Mouse (Mus musculus) adrenal gland, adult 18-20 months (tissue): ENCODE measurements around the gene Cdkl4. TPM values are rescaled to one million over a fixed set of nuclear protein-coding genes. Genes with fewer than 3 reads are reported as not detected.
"Not testable (repeated sequence)": the region's sequence is repeated elsewhere in the genome, so short reads cannot be mapped to it uniquely, and the experiment has no call there.

ENCODE experiments used
- DNase-seq, 2 experiments: peaks; one replicate each; pipeline ENCODE4 v3.0.0; 2021 to 2022; ENCODE audit warnings: low spot score in 2 of 2
- total RNA-seq, 2 experiments: library from RNA; stranded (reverse); gene quantifications; 1 replicate in 1 of 2; 2 replicates in 1 of 2; pipeline ENCODE4 v1.2.3; 2021

The Cdkl4 gene
- total RNA-seq, 2 experiments from 2014 or later, result 0.10 TPM

DNA sequence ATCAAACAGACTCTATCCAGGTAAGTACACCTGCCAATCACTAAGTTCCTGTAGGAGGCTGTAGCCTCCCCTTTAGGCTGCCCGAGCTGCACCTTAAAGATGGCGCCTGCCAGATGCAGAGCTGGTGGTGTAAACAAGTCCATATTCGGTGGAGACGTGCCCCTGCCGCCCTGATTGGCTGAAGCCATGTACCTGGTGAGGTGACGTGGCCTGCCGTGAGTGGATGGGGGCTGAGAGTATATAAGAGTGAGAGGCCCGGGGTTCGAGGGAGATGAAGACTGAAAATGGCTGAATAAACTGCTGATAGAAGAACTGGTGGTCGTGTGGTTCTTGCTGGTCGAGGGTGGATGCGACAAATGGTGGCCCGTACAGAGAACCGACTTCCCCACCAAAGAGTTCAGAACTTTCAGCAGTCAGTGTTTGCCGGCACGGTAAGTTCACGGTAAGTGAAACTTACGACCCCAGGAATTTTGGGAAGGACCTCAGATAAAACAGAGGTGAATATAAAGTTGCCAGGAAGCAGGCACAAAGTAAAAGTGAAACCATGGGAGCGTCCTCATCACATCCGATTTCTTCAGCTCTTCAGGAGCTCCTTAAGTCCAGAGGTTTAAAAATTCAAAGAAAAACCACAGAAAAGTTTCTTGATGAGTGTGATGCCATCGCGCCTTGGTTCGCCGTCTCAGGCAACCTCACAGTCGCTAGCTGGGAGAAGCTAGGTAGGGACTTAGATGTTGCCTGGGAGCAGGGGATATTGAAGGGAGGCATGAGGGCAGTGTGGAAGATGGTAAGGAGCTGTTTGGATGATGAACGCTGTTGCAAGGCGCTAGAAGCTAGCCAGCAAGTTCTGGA, 13.6 kb downstream of the Cdkl4 start:
- DNase-seq, result not testable (repeated sequence)

DNA sequence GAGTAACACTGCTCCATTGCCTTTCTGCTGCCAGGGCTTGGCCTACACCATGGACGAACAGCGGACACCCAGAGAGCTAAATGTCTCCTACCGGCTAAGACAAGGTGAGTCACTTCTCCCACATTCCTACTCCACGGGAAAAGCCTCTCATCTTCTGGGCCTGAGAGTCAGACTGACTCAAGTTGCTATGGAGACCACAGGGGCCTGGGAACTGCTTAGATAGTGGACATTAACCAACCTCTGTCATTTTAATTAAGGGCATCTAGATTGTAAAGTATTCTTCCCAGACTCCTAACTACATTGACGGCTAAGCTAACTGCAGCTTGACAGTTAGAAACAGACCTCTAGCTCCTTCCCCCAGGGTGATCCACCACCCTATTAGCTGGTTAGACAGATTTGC, 14.8 kb downstream of the Cdkl4 start:
- DNase-seq, result no peak

DNA sequence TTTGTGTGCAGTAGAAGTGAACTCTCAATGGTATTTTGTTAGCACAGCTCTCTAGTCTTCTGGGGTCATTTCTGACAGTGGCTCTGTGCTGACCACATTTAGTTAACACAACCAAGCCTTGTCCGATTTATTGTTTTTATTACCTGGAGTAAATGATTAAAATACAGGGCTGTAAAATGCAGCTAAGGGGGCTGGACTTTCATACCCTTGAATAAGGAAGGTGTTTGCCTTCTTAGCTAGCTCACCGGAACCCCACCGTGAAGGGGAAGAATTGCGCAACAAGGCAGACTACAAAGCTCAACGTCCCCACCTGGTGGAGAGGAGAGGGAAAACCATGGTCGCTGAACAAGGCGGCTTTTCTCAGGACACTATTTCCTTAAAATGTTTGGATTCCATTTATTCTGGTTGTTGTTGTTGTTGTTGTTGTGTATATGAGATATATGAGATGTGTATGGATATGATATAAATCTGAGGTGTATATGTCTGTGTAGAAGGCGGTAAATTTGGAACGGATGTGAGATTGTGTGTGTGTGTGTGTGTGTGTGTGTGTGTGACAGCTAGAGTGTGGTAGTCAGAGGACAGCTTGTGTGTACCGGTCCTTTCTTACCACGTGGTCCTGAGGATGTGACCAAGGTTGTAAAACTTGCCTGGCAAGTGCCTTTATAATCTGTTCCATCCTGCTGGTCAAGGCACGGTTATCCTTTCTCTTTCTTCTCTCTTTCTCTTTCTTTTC, 16.8 kb downstream of the Cdkl4 start:
- DNase-seq, result peak; percentile 65 to 69

DNA sequence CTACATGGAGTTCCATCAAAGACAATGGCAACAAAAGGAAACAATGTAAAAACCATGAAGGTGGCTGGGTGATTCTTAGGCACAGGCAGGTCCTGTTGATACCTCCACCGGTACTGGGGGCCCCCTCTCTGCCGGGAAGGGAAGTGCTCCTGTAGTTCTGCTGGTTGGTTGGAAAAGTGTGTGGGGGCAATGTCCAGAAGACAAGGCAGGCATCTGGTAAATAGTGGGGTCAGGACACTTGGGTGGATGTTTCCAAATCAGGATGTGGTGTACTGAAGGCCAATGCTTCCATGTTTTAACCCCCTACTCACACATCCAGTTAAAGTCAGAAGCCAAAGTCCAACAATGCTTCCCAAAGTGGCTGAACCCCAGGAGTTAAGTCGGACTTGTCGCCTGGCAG, 17.9 kb downstream of the Cdkl4 start:
- DNase-seq, result no peak

DNA sequence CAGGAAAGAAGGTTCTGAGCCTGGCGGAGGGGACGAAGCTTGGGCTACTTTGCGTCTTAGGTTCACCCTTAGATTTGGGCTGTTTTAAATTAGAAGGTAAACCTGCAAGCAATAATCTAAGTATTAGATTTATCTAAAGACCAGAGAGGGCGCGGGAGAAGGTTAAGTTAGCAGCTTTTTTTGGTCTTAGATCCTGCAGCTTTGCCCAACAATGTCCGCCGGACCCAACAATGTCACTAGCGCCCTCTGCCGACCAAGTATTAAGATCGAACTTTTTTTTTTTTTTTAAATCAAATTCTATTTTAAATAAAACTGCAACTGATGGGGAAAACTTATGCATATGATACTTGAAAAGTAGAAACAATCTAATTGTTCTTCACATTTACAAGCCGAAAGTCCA, 18.6 kb downstream of the Cdkl4 start:
- peak; percentile 31 to 57 for DNase-seq

DNA sequence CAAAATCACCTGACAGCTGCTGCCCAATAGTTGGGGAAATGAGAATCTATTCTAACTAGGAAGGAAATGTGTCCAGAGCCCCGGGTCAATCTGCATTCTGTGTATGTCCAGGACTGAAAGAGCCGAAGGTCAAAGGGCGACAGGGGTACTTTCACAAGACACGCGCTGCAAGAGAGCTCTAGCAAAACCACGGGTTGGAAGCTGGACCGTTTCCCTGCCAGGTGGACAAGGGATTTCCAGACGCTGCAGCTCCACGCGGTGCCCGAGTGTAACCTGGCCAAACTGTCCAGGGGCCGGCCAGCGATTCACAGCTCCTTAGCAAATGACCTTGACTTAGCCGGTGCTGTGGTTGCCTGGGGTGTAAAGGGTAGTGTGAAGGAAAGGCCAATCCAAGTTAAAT, 19.0 kb downstream of the Cdkl4 start:
- no peak for DNase-seq

DNA sequence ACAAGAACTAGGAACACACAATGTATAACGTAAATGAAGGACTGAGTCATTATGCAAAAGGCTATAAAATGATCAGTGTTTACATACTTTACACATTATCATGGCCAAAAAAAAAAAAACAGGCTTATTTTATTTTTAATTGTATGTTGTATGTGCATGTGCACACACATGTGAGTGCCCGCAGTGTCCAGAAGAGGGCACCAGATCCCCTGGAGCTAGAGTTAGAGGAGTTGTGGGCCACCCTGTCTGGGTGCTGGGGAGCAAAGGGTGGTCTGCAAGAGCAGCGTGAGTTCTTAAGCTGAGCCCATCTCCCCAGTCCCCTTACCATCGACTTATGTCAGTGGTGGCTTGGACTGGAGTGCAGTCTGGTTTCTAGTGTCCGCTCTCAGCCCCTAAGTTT, 20.2 kb downstream of the Cdkl4 start:
- no peak for DNase-seq

DNA sequence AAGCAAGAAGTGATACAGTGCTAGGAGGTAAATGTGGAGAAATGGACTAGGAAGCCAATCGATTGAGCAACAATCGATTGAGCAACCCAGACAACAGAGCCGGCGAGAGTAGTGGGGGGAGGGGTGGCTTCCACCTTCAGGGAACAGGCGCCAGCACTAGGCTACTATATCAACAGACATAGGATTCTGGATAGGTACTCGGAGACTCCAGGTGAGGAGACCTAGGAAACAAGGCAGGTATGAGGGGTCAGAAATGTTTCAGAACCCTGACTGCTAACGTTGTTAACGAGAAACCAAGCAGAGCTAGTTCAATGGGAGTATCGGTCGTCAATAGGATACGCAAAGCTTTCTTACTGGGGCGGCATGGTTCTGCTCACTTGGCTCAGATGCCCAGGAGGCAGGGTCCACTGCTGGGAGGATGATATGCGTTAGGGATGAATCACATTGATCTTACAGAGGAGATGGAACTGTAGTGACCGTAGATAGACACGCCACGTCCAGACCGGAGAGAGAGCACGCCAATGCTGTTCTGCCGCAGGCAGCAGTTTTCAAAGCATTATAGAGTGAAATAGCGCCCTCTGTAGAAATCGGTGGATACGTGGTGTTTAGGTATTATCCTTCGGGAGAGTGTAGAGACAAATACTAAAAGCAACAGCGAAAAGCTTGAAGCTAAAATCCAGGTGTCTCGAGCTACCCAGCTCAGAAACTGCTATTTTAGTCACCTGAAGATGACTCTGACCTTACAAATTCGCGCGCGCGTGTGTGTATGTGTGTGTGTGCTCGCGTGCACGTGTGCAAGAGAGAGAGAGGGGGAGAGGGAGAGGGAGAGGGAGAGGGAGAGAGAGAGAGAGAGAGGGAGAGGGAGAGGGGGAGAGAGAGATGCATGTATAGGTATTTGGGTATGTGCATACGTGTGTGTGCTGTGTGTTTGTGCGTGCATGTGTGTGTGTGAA, 24.0 kb downstream of the Cdkl4 start:
- DNase-seq, result peak; percentile 68 to 73

DNA sequence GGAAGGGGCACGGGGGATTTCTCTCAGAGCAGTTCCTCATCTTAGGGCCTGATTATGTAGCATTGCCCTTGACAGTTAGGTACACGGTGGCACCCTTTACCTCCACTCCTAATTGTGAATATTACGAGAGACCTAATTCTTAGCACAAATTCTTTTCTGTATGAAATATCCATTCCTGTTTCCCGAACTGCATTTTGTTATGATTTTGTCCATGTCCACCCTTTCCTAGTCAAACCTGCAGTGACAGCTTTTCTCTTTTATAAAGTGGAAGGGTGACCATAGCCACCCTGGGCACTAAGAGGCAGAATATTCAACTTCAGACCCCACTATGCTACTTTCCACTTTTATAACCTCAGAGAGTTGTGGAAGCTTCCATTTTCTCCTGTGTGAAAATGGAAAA, 25.0 kb downstream of the Cdkl4 start:
- DNase-seq, result no peak

DNA sequence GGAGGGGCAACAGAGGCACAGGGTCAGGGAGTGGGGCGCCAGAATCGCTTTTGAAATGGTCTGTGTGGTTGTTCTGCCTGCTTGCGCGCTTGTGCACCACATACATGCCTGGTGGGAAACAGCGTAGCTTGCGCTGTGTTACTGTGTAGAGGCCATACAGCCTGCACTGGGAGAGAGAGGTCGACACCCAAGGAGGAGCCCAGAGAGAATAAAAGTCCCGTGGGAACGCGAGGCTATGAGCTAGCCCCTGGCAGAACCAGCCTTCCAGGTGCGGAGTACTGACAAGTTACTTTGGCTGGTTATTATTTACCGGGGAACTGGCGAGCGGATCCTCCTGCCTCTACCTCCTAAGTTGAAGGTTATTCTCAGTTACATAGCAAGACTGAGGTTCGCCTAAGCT, 26.6 kb downstream of the Cdkl4 start:
- DNase-seq, result no peak

DNA sequence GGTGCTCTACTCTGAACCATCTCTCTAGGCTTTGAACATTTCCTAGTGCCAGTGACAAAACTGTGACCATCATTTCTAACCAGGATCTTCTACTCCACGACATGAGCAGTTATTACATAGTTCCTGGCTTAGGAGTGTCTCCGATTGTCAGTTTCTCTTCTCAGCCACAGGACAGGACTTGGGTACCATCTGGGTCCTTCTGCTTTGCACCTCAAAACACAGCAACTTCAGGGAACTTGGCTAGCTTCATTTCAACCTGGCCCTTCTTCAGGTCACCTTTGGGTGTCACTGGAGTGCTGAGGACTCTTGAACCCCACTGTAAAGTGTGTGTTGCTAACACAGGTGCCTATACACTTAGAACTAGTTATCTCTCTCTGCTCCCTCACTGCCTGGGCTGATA, 30.8 kb downstream of the Cdkl4 start:
- DNase-seq, result no peak

DNA sequence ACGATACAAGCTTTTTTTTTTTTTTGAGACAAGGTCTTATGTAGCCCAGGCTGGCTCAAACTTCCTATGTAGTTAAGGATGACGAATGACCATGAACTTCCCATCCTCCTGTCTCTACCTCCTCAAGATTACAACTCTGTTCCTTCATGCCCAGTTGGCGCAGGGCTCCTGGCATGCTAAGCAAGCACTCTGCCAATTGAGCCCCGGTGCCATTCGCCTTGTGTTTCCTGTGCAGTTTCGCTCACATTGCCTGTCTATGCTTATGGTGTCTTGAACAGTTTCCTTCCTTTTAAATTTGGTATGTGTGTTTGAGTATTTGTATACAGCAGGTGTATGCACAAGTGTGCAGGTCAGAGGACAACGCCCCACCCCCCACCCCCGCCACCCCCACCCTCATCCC, 31.4 kb downstream of the Cdkl4 start:
- DNase-seq, result no peak

DNA sequence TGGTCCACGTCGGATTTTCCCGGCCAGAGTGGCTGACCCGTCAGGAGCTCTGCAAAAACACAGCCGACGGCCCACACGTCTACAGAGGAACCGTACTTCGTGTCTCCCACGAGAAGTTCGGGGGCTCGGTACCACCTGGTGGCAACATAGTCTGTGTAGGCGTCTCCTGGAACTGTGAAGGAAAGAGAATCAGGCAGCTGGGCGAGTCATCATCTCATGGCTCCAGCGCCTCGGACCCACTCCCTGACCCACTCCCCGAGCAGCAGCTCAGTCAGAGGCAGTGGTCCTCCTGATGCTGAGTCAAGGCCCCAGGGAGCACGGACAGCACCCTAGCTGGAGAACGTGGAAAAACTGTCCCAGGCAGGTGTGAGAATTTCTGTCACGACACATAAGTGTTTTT, 34.0 kb downstream of the Cdkl4 start:
- DNase-seq, result no peak

DNA sequence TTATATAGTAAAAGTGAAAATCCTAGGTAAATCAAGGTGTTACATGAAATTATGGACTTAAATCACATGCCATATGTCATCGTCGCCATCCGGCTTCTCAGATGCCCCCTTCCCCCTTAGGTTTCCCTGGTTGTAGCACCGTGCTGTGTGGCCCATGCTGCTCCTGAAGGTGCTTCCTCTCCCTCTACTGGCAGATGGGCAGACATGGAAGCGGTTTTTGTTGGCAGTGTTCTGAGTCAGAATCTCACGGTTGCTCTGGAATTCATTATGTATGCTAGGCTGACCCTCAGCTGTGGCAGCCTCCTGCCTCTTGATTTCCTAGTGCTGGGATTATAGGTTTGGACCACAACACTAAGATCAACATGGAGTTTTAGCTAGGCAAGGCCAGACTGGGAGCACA, 40.5 kb downstream of the Cdkl4 start:
- DNase-seq, result no peak

DNA sequence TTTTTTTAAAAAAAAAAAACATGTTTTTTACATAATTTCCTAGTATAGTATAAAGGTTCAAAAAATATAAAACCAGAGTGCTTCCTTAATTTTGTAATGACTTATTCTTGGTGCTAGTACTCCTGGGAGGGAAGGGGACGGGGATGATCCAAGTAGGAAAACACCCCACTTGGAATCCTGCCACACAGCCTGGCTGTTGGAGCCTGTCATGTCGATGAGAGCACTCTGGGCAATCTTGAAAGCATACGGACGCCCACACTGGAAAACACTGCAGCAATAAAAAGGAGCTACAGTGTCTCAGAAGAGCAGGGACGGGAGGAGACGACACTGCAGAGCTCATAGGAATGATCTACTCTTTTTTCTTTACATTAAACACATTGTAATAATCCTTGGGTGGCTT, 42.0 kb downstream of the Cdkl4 start:
- DNase-seq, result no peak

DNA sequence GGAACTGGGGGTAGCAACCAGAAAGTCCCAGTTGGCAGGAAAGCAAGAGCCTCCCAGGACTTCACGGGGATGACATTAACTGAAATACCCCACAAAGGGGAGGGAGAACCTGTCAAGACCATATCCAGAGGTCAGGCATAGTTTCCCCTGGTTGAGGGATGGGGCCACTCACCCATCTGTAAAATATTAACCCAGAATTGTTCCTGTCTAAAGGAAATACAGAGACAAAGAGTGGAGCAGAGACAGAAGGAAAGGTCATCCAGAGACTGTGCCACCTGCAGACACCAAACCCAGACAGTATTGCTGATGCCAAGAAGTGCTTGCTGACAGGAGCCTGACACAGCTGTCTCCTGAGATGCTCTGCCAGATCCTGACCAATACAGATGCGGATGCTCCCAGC, 46.3 kb downstream of the Cdkl4 start:
- not testable (repeated sequence) for DNase-seq

DNA sequence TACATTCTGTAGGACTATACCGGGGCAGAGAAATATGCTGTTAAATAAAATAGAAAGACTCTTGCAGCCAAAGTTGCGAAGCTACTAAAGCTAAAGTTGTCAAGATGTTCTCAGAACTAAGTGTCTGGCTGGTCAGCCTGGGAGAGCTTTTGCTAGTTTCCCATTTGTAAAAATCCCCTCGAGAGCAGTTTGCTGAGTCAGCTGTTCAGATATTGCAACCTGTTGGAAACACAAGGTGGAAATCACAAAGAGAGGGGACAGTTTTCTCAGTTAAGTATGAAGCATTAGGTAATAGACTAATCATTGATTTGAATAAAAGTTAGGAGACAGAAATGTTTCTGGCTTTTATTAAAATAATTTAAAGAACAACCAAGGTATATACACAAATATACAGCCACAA, 54.4 kb downstream of the Cdkl4 start:
- DNase-seq, result no peak

DNA sequence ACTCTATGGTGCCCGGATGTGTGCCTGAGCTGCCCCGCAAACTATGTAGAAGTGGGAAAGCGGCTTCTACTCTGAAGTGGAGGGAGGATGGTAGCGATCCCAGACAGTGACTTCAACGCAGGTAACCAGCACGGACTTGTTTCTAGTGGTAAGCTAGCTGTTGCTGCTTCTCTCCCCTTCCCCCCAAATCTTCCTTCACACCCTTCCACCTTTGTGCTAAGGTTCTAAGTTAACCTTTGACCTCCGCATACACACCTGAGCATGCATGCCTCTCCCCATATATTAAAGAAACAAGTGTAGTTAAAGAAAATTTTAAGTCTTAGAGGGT, 55.4 kb downstream of the Cdkl4 start:
- no peak for DNase-seq

DNA sequence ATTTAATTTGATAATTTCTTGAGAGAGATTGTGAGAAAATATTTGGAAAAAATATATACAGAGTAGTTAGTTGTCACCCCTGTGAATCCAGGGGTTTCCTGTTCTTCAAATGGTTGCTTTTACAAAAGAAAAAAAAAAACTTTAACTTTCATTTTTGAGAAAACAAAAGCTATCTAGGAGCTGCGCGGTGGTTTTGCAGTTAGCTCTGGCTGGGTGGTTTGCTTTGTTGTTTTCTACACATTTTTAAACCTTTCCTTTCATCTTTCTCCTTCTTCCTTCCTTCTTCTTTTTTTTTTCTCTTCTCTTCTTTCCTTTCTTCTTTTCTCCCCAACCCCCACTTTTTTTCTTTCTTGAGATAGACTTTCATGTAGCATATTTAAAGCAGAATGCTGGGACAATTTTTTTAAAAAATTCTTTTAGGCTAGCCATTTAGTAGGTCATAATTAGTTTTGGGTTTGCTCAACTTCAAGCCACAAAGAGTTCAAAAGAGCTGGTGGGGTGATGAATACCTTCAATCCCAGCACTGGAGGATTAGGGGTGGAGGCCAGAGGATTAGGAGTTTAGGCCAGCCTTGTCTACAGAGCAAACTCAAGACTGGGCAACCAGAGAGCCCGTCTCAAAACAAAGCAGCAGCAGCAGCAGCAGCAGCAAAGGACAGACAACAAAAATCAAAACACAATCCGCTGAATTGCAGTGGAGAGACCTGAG, 55.9 kb downstream of the Cdkl4 start:
- no peak for DNase-seq

DNA sequence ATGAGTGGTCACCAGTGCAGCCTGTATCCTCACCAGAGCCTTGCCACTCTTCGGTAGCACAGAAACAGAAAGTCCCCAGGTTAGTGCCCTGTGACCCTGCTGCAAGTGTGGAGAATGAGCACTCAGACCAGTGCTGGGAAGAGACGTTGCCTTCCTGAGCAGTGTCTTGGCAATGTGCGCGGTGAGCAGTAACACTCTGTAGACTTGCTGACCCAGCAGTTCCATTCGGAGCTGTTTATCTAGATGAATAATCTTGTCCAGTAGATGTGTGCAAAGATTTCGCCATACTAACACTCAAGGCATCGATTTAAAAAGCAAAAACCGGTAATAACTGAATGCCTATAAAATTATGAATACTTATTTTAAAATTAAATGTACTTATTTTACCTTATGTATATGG, 57.1 kb downstream of the Cdkl4 start:
- DNase-seq, result no peak

DNA sequence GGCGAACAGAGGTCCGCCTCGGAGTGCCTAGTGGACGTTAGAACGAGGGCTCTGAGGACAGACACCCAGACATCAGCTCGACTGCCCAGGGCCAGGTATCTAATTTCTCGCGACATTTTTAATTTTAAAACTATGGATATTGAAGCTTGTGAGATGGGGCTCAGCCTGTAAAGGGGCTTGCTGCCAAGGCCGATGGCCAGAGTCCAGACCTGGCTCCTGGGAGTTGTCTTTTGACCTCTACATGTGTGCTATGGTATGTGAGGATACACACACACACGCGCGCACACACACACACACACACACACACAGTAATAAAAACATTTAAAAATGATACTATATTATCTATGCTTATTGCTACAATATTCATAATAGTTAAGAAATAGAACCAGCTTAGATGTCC, 58.8 kb downstream of the Cdkl4 start:
- DNase-seq, result no peak
